Mouse (Mus musculus): ENCODE measurements around the gene Ptrh1.

DNA sequence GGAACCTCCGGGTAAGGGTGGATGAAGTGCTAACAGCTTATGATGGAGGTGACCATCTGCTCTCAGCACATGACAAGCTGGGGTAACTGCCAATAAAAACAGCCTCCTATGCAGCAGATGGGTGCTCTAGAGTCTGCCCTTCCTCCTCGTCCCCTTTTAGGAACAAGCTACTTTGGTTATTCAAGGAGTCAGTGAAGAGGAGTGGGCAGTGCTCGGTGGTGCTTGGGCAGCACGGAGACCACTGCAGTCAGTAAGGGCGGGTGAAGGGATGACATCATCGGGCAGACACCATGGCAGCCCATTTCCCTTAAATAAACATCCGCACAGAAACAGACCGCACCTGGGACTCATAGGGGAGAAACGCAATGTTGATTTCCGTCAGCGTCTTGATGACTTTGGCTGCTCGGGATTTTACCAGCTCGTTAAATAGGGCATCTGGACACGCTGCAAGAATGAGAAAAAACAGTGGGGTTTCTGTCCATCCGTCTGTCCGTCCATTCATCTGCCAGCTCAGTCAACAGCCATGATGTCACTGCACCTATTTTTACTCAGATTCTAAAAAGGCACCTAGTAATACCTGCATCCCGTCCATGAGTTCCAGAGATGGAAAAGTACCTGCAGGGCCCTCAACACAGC lies 41.5 kb downstream of the Ptrh1 start:
- TF ChIP-seq CTCF (IDR thresholded peaks at IDR 0.05; ENCODE audit: low read depth) = no peak
- TF ChIP-seq EP300 (IDR thresholded peaks at IDR 0.05; ENCODE audit: low read depth) = no peak

Data from liver, embryonic 14.5 days (tissue).